Mouse (Mus musculus): ENCODE data around the gene Slc9a3r2. TPM values are rescaled to one million over a fixed set of nuclear protein-coding genes. Genes with fewer than 3 reads are reported as not detected.

Slc9a3r2 gene
- polyA plus RNA-seq, 2 experiments, result 56.2 to 60.1 TPM

DNA sequence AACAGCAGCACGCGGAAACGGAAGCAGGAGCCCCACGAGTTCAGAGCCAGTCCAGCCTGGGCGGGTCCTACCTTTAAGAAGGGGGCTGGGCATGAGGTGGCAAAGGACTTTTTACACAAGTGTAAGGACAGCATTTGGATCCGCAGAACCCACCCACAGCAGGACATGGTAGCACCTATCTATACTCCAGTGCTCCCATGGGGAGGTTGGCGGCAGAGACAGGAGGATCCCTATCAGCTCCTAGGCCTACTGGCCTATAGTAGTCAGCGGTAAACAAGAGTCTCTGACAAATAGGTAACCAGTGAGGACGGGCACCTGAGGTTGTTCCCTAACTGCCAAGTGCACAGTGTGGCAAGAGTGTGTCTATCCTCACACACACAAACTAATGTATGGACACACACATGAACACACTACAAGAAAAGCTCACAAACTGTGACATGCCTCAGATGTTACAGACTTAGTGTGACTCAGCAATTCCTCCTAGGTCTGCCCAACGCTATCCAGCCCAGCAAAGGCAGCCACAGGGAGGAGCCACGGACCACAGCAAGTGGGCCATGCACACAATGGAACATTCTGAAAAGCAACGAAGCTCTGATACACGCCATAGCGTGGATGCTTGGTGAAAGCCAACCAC is 32.4 kb downstream of the Slc9a3r2 start:
- Histone ChIP-seq H3K9ac (ENCODE audit: low read depth, low read length, severe bottlenecking) (no peak overlapping the region), H3K27me3 (ENCODE audit: control insufficient read depth, insufficient read depth, low read length) (no peaks in the 10 kb centered on the region), H3K4me3 (replicated peaks; ENCODE audit: low read length) (no peak overlapping the region), H3K36me3 (ENCODE audit: control insufficient read depth, insufficient read depth, low read length) (peaks cover 90% of the 10 kb centered on the region), H3K27ac (replicated peaks; ENCODE audit: low read depth, low read length) (no peak overlapping the region), H3K9me3 (ENCODE audit: control insufficient read depth, low read length) (no peaks in the 10 kb centered on the region), H3K4me1 (ENCODE audit: control insufficient read depth, insufficient read depth, low read length) (no peaks in the 10 kb centered on the region), H3K4me2 (replicated peaks; ENCODE audit: low read depth, low read length, severe bottlenecking) (no peak overlapping the region)
- ATAC-seq (ENCODE audit: low FRiP score, low read depth) (no peak), DNase-seq (ENCODE audit: low spot score) (no peak)
- 85% methylated on average over 14 of the region's 14 CpGs for WGBS
- no peak for TF ChIP-seq POLR2A (IDR thresholded peaks at IDR 0.05; ENCODE audit: borderline replicate concordance, extremely low read depth, insufficient read depth, insufficient read length)

GRCm38 (mm10) chr17:24610711-24611110 is 39.4 kb downstream of the Slc9a3r2 start:
- no peak overlapping the region for H3K4me2 ChIP-seq (replicated peaks; ENCODE audit: low read depth, low read length, severe bottlenecking)
- no peaks in the 10 kb centered on the region for H3K4me1 ChIP-seq (ENCODE audit: control insufficient read depth, insufficient read depth, low read length)
- no peak overlapping the region for H3K4me3 ChIP-seq (replicated peaks; ENCODE audit: low read length)
- ATAC-seq (ENCODE audit: low FRiP score, low read depth), result no peak
- no peaks in the 10 kb centered on the region for H3K9me3 ChIP-seq (ENCODE audit: control insufficient read depth, low read length)
- peaks cover 71% of the 10 kb centered on the region for H3K36me3 ChIP-seq (ENCODE audit: control insufficient read depth, insufficient read depth, low read length)
- H3K27me3 ChIP-seq (ENCODE audit: control insufficient read depth, insufficient read depth, low read length), result no peaks in the 10 kb centered on the region
- 83% methylated on average over 2 of the region's 2 CpGs for WGBS
- TF ChIP-seq POLR2A (IDR thresholded peaks at IDR 0.05; ENCODE audit: borderline replicate concordance, extremely low read depth, insufficient read depth, insufficient read length), result no peak
- DNase-seq (ENCODE audit: low spot score), result no peak
- H3K9ac ChIP-seq (ENCODE audit: low read depth, low read length, severe bottlenecking), result no peak overlapping the region
- H3K27ac ChIP-seq (replicated peaks; ENCODE audit: low read depth, low read length), result no peak overlapping the region

DNA sequence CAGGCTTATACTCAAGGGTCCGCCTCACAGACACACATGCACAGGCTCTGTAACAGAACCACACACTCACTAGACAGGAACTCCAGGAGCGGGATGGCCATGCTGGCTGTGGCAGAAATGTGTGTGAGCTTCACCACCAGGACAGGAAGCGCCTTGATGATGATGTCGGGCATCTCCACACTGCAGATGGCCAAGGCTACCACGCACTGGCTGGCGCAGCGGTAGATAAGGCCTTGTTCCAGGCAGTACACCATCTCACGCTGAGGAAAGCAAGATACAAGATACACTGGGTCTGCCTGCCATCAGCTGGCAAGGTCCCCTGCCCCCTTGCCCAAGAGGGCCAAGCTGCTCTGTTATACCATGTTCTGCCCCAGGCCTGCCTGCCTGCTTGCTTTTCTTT is 41.3 kb downstream of the Slc9a3r2 start:
- TF ChIP-seq POLR2A (IDR thresholded peaks at IDR 0.05; ENCODE audit: borderline replicate concordance, extremely low read depth, insufficient read depth, insufficient read length), result no peak
- H3K4me1 ChIP-seq (ENCODE audit: control insufficient read depth, insufficient read depth, low read length), result no peaks in the 10 kb centered on the region
- no peaks in the 10 kb centered on the region for H3K9me3 ChIP-seq (ENCODE audit: control insufficient read depth, low read length)
- ATAC-seq (ENCODE audit: low FRiP score, low read depth), result no peak
- H3K36me3 ChIP-seq (ENCODE audit: control insufficient read depth, insufficient read depth, low read length), result peaks cover 71% of the 10 kb centered on the region
- no peak overlapping the region for H3K27ac ChIP-seq (replicated peaks; ENCODE audit: low read depth, low read length)
- H3K4me3 ChIP-seq (replicated peaks; ENCODE audit: low read length), result no peak overlapping the region
- no peaks in the 10 kb centered on the region for H3K27me3 ChIP-seq (ENCODE audit: control insufficient read depth, insufficient read depth, low read length)
- no peak for DNase-seq (ENCODE audit: low spot score)
- 91% methylated on average over 8 of the region's 8 CpGs for WGBS
- no peak overlapping the region for H3K9ac ChIP-seq (ENCODE audit: low read depth, low read length, severe bottlenecking)
- no peak overlapping the region for H3K4me2 ChIP-seq (replicated peaks; ENCODE audit: low read depth, low read length, severe bottlenecking)

DNA sequence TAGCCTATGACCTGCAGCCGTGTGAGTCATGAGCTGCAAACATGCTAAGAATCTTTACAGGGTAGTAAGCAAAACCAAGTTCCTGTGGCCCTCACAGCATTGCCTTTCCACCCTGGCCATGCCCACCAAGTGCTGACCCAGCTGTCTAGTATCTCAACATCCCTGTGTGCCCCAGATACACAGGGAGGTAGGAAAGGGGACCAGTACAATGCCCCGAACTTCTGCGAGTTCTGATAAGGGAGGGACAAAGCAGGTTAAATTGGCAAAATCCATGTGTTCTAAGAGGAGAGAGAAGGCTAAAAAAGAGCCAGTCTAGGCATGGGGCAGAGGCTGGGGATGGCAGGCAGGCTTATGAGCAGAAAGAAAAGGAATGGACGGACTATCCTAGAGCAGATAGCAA is 41.8 kb downstream of the Slc9a3r2 start:
- no peak for TF ChIP-seq POLR2A (IDR thresholded peaks at IDR 0.05; ENCODE audit: borderline replicate concordance, extremely low read depth, insufficient read depth, insufficient read length)
- no peak overlapping the region for H3K4me3 ChIP-seq (replicated peaks; ENCODE audit: low read length)
- DNase-seq (ENCODE audit: low spot score) (no peak), ATAC-seq (ENCODE audit: low FRiP score, low read depth) (no peak)
- no peaks in the 10 kb centered on the region for H3K27me3 ChIP-seq (ENCODE audit: control insufficient read depth, insufficient read depth, low read length)
- peaks cover 71% of the 10 kb centered on the region for H3K36me3 ChIP-seq (ENCODE audit: control insufficient read depth, insufficient read depth, low read length)
- H3K9ac ChIP-seq (ENCODE audit: low read depth, low read length, severe bottlenecking), result no peak overlapping the region
- H3K9me3 ChIP-seq (ENCODE audit: control insufficient read depth, low read length), result no peaks in the 10 kb centered on the region
- 93% methylated on average over 4 of the region's 4 CpGs for WGBS
- H3K27ac ChIP-seq (replicated peaks; ENCODE audit: low read depth, low read length), result no peak overlapping the region
- H3K4me2 ChIP-seq (replicated peaks; ENCODE audit: low read depth, low read length, severe bottlenecking), result no peak overlapping the region
- H3K4me1 ChIP-seq (ENCODE audit: control insufficient read depth, insufficient read depth, low read length), result no peaks in the 10 kb centered on the region

DNA sequence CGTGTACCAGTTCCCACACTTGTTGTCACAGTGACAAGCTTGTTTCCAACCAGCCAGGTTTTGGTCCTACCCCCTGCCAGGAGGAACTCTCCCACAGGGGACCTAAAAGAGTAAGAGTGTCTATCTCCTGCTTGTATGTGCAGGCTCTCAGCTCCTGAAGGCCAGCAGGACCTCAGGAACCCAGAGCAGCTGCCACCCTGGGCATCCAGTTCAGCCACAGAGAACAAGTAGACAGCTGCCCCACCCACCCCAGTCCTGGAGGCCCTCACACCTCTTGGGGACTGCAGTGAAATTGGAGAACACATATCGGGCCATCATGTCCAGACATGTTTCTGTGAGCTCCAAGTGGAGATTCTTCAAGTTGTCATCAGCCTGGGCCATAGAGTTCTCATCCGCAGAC is 45.6 kb downstream of the Slc9a3r2 start:
- H3K36me3 ChIP-seq (ENCODE audit: control insufficient read depth, insufficient read depth, low read length), result peaks cover 95% of the 10 kb centered on the region
- TF ChIP-seq POLR2A (IDR thresholded peaks at IDR 0.05; ENCODE audit: borderline replicate concordance, extremely low read depth, insufficient read depth, insufficient read length), result no peak
- no peak overlapping the region for H3K4me3 ChIP-seq (replicated peaks; ENCODE audit: low read length)
- no peak overlapping the region for H3K27ac ChIP-seq (replicated peaks; ENCODE audit: low read depth, low read length)
- H3K9ac ChIP-seq (ENCODE audit: low read depth, low read length, severe bottlenecking), result no peak overlapping the region
- H3K9me3 ChIP-seq (ENCODE audit: control insufficient read depth, low read length), result no peaks in the 10 kb centered on the region
- ATAC-seq (ENCODE audit: low FRiP score, low read depth) (no peak), DNase-seq (ENCODE audit: low spot score) (no peak)
- H3K4me1 ChIP-seq (ENCODE audit: control insufficient read depth, insufficient read depth, low read length), result no peaks in the 10 kb centered on the region
- WGBS, result 84% methylated on average over 3 of the region's 3 CpGs
- H3K27me3 ChIP-seq (ENCODE audit: control insufficient read depth, insufficient read depth, low read length), result no peaks in the 10 kb centered on the region
- H3K4me2 ChIP-seq (replicated peaks; ENCODE audit: low read depth, low read length, severe bottlenecking), result no peak overlapping the region
